Mouse (Mus musculus) liver, adult (tissue): ENCODE measurements around the gene Zfp36l1.

Experiments used
- GATA4 ChIP-seq: IDR thresholded peaks from 2 replicates; pipeline ENCODE4 v1.6.1; 2014; ENCODE audit warnings: mild to moderate bottlenecking, low read length; ENCODE audit not compliant: insufficient replicate concordance

Gene Zfp36l1

DNA sequence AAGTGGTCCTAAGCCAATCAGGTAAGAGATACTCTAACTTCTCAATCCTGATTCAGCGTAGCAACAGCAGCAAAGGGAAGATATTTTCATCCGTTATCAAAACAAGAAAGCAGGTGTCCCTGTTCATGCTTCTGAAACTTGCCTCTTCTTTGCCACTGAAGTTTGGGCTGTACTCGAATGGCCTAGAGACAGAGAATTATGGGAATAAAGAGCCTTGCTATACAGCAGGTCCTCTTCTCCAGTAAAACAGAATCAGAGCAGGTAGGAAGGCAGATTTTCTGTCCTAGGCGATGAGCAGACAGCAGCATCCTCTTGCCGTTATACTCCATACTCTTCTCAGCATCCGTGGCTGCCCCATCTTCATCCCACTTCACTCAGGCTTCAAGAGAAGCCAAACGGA, 44.8 kb downstream of the Zfp36l1 start:
- TF ChIP-seq GATA4: no peak

GRCm38 (mm10) chr12:80065049-80065448, 47.8 kb downstream of the Zfp36l1 start:
- no peak for TF ChIP-seq GATA4

- TF ChIP-seq GATA4: no peak
These were observed 48.5 kb downstream of the Zfp36l1 start for GRCm38 (mm10) chr12:80064306-80064705.

DNA sequence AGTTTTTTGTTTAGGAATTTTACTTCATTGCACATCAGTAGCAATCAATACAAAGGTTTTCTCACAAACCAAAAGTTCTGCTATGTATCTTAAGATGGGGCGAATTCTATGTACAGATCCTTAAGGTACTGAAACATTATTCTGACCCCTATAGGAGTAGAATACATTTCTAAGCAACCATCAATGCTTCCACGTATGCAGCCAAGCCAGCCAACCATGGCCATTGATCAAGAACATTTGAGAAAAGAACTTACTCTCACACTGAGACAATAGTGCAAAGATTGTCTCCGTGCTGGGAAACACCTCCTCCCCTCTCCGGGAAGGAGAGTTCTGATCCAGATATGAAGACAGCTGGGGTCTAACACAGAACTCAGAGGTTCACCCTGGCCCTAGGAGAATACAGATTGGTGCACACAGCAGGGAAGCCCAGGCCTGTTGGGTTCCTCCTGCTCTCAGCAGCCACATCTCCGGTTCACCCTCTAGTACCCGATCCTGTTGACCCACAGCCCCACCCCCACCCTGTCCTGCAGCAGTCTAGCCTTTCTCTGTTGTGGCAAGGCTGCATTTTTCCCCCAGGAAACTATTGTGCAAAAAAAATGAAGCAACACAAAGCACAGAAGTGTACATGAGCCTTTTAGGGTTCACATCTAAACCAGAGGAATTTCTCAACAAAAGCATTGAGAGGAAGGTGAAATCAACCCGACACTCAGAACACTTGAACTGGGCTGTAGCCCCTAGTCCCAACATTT, 49.2 kb downstream of the Zfp36l1 start:
- no peak for TF ChIP-seq GATA4

DNA sequence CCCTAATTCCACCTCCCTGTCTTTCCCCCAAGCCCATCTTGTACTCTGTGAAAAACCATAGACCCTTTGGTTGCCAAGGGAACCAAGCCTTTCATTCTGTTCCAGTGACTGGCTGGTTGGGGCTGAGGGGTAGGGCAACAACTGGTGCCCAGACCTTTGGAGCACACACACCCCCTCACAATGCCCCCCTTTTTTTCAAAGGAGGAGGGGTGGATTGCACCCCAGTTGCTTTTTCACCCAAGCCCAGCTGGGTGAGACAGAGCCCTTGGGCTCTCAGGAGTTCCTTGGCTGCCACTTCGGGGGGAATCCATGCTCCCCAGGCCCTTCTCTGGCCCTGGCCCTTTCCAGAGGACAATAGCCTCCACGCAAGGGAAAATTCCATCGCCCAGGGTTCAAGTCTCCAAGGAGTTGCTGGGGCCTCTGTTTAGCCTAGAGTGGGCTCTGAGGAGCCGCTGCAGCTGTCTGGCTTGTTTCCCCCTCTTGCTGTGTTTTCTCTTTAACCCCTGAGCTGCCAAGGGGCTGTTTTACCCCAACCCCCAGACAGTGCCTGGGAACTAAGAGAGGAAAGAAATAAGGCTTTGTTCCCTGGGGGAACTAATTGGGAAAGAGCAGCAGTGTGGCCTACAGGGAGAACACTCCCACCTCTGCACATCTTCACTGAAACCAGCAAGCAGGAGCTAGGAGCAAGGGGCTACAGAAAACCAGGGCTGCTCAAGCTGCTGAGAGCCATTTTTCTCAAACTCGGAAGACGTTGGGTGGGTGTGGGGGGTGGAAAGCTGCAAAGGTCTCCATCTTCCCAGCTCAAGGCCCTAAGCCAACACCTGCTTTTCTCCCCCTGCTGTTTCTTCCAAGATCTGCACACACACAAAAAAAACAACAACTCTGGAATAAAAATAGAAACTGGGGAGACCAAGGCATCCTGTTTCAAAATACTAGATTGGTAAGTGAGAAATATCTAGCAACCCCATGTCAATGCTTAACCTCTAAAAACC, 50.1 kb downstream of the Zfp36l1 start:
- TF ChIP-seq GATA4: no peak

DNA sequence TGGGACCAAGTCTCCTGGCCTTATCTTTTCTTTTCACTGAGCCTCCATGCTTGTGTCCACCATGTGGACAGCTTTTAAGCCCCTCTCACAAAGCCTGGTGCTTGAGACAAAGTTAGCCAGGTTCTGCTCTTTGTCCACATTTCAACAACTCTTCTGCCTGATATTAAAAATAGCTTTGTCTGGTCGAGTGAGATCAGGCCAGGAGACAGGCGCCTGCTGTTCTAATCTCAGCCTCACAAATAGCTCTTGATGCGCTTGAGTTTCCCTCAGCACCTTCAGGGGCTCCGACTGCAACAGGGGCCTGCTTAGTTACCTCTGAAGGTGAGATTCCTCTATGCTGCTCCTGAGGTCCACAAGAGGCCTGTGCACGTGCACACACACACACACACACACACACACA, 51.0 kb downstream of the Zfp36l1 start:
- no peak for TF ChIP-seq GATA4

DNA sequence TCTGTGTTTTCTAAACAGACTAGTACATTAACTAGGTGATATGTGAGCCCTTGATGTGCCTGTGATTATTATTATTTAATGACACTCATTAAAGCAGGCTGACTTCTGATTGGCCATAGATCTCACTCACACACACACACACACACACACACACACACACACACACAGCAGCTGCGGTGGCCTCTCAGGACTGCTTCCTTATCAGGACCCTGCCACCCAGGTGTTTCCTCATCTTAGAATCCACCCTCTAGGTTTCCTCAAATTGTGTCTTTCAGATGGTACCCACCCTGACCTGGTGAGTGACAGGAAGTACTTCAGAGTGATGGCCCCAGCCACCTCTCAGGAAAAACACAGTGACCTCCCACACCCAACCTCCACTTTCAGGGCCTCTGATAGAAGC, 52.0 kb downstream of the Zfp36l1 start:
- TF ChIP-seq GATA4: no peak

DNA sequence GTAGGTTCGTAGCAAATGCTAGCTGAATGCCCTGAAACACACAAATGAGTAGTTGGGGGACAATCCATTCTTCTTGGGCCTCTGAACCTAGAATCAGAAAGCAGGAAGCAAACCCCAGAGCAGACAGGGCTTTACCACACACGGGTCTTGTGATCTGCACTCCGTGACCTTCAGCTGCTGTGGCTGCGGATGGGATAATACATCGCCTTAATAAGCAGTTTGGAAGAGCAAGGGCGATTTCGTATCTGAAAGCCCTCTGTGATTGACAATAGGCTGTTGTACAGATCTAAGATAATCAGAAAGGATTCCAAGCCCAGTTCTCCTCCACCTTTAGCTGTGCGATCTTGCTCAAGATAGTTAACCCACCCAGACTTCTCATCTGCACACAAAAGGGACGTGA, 52.5 kb downstream of the Zfp36l1 start:
- no peak for TF ChIP-seq GATA4

GRCm38 (mm10) chr12:80059773-80060328, 53.0 kb downstream of the Zfp36l1 start:
- no peak for TF ChIP-seq GATA4
